ENCODE assay signal across 8 mouse cellular contexts in the genomic region with DNA sequence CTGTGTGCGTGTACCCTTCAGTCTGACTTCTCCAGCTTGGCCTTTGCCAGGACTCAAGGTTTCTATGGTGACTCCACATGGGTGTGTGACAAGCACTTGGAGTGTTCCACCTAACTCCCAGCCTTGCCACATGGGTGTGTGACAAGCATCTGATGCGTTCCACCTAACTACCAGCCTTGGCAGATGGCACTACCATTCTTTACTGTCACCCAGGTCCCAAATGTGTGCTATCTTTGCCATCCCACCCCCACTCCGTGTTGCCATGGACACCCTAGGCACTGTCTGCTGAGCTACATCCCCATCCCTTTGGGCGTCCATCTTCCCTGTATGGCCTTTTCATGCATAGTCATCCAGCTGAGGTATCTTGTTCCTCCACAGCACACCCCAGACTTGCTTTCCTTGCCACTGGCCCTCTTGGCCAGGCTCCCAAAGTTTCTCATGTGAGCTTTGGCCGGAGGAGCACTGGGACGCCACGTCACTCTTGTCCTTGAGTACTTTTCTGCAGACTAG. TPM values are rescaled to one million over a fixed set of nuclear protein-coding genes. Genes with fewer than 3 reads are reported as not detected.
A peak's percentile ranks its signal among the peaks of the same experiment; 100 is the strongest.
DNase-seq lines count a peak whose midpoint lies in the region; ATAC-seq and TF ChIP-seq lines count a peak whose summit lies in the region.

No protein-coding gene starts in this region.

- ATAC-seq in embryonic facial prominence, embryonic 13.5 days (ENCODE audit: insufficient number of reproducible peaks, insufficient read depth, low FRiP score, low TSS enrichment, low read depth): peak; percentile 49; the same call in 1 of the 2 replicates
- peak; percentile 21; the same call in 1 of the 2 replicates for ATAC-seq in lung, embryonic 16.5 days (ENCODE audit: low read depth)
- 0 out of 2 replicates have a peak, but pooled peaks have one; percentile 13 for ATAC-seq in intestine, embryonic 16.5 days

- DNase-seq in embryonic facial prominence, embryonic 10.5 days (ENCODE audit: low spot score): no peak
- no peak for DNase-seq in lung, adult 2 months
- DNase-seq in right cerebral cortex, adult 2 months (ENCODE audit: low spot score in 2 of 2): peak; percentile 47 to 60
- no peak for DNase-seq in embryo, embryonic 10 days (ENCODE audit: low spot score)
- DNase-seq in natural killer cell, adult 2 months (ENCODE audit: low spot score in 2 of 2): no peak

- 89% methylated on average over 7 of the region's 7 CpGs for WGBS in embryonic facial prominence, embryonic 13.5 days
- WGBS in embryonic facial prominence, embryonic 10.5 days: 88% methylated on average over 7 of the region's 7 CpGs
- WGBS in lung, embryonic 16.5 days: 66% methylated on average over 7 of the region's 7 CpGs
- 63% methylated on average over 7 of the region's 7 CpGs for WGBS in lung, adult 2 months
- WGBS in intestine, embryonic 16.5 days: 75% methylated on average over 7 of the region's 7 CpGs

- no peak overlapping the region for H3K4me3 ChIP-seq in embryonic facial prominence, embryonic 13.5 days
- H3K4me3 ChIP-seq in embryonic facial prominence, embryonic 10.5 days: no peak overlapping the region
- H3K4me3 ChIP-seq in lung, embryonic 16.5 days (ENCODE audit: low read length): no peak overlapping the region
- no peak overlapping the region for H3K4me3 ChIP-seq in lung, adult 2 months (replicated peaks; ENCODE audit: extremely low read depth, low read depth, low read length)
- no peak overlapping the region for H3K4me3 ChIP-seq in intestine, embryonic 16.5 days (ENCODE audit: low read length)

- peaks cover 35% of the 10 kb centered on the region for H3K4me1 ChIP-seq in embryonic facial prominence, embryonic 13.5 days
- peaks cover 49% of the 10 kb centered on the region for H3K4me1 ChIP-seq in embryonic facial prominence, embryonic 10.5 days
- H3K4me1 ChIP-seq in lung, embryonic 16.5 days (replicated peaks; ENCODE audit: control insufficient read depth, insufficient read depth, low read length): peaks cover 20% of the 10 kb centered on the region
- peaks cover 11% of the 10 kb centered on the region for H3K4me1 ChIP-seq in lung, adult 2 months (ENCODE audit: control insufficient read depth, insufficient read depth, low read length)
- H3K4me1 ChIP-seq in intestine, embryonic 16.5 days (ENCODE audit: control insufficient read depth, insufficient read depth, low read length): peaks cover 45% of the 10 kb centered on the region

- H3K27ac ChIP-seq in embryonic facial prominence, embryonic 13.5 days: no peak overlapping the region
- no peak overlapping the region for H3K27ac ChIP-seq in embryonic facial prominence, embryonic 10.5 days (replicated peaks)
- H3K27ac ChIP-seq in lung, embryonic 16.5 days (ENCODE audit: low read length): no peak overlapping the region
- H3K27ac ChIP-seq in intestine, embryonic 16.5 days (ENCODE audit: low read length): no peak overlapping the region

- no peak overlapping the region for H3K9ac ChIP-seq in embryonic facial prominence, embryonic 13.5 days
- no peak overlapping the region for H3K9ac ChIP-seq in lung, embryonic 16.5 days (ENCODE audit: low read length)
- no peak overlapping the region for H3K9ac ChIP-seq in intestine, embryonic 16.5 days (ENCODE audit: low read depth, low read length)

- H3K4me2 ChIP-seq in embryonic facial prominence, embryonic 13.5 days: no peak overlapping the region
- H3K4me2 ChIP-seq in lung, embryonic 16.5 days (ENCODE audit: low read depth, low read length): no peak overlapping the region
- H3K4me2 ChIP-seq in intestine, embryonic 16.5 days (ENCODE audit: low read depth, low read length): no peak overlapping the region

- no peak for TF ChIP-seq POLR2A in lung, adult 2 months (IDR thresholded peaks at IDR 0.05; ENCODE audit: borderline replicate concordance, extremely low read depth, low read depth, low read length)

- no peaks in the 10 kb centered on the region for H3K27me3 ChIP-seq in embryonic facial prominence, embryonic 13.5 days
- no peaks in the 10 kb centered on the region for H3K27me3 ChIP-seq in embryonic facial prominence, embryonic 10.5 days (replicated peaks; ENCODE audit: low read depth, poor library complexity, severe bottlenecking)
- H3K27me3 ChIP-seq in lung, embryonic 16.5 days (ENCODE audit: control insufficient read depth, insufficient read depth, low read depth, low read length): no peaks in the 10 kb centered on the region
- no peaks in the 10 kb centered on the region for H3K27me3 ChIP-seq in intestine, embryonic 16.5 days (replicated peaks; ENCODE audit: control insufficient read depth, insufficient read depth, low read length)

- TF ChIP-seq CTCF in lung, adult 2 months (IDR thresholded peaks at IDR 0.05; ENCODE audit: insufficient read depth, low read length): no peak

- peaks cover 11% of the 10 kb centered on the region for H3K36me3 ChIP-seq in embryonic facial prominence, embryonic 13.5 days
- peaks cover 34% of the 10 kb centered on the region for H3K36me3 ChIP-seq in embryonic facial prominence, embryonic 10.5 days (replicated peaks)
- no peaks in the 10 kb centered on the region for H3K36me3 ChIP-seq in lung, embryonic 16.5 days (ENCODE audit: control insufficient read depth, insufficient read depth, low read length)
- no peaks in the 10 kb centered on the region for H3K36me3 ChIP-seq in intestine, embryonic 16.5 days (ENCODE audit: control insufficient read depth, insufficient read depth, low read length)

- no peaks in the 10 kb centered on the region for H3K9me3 ChIP-seq in embryonic facial prominence, embryonic 13.5 days
- H3K9me3 ChIP-seq in embryonic facial prominence, embryonic 10.5 days: peaks cover 4% of the 10 kb centered on the region; the same call in 1 of the 2 replicates
- no peaks in the 10 kb centered on the region for H3K9me3 ChIP-seq in lung, embryonic 16.5 days (ENCODE audit: control insufficient read depth, low read length)
- no peaks in the 10 kb centered on the region for H3K9me3 ChIP-seq in intestine, embryonic 16.5 days (ENCODE audit: control insufficient read depth, low read length)

RNA-seq across cellular contexts. Expression of gene Spred2, which starts 23.5 kb away (rescaled TPM):
- polyA plus RNA-seq in embryonic facial prominence, embryonic 13.5 days (2015; fragmentation: Nextera tagmentation; extraction: Ambion mirVana): 10.2 and 10.5 TPM in 2 replicates
- 8.3 and 8.6 TPM in 2 replicates for polyA plus RNA-seq in embryonic facial prominence, embryonic 10.5 days (2016; fragmentation: Nextera tagmentation; extraction: Ambion mirVana)
- polyA plus RNA-seq in lung, embryonic 16.5 days (2015; fragmentation: Nextera tagmentation; extraction: Ambion mirVana): 4.5 and 5.7 TPM in 2 replicates
- polyA plus RNA-seq in lung, adult 2 months (2012; rRNA removed): 24.0 and 24.4 TPM in 2 replicates
- polyA plus RNA-seq in intestine, embryonic 16.5 days (2015; fragmentation: Nextera tagmentation; extraction: Ambion mirVana): 4.4 and 4.9 TPM in 2 replicates

Comparison
In these comparisons a context has a peak if more than half of its experiments do, and no peak if none do; other contexts are left out.
1. DNase-seq: peak in right cerebral cortex, adult 2 months (2 of 2); none in embryonic facial prominence, embryonic 10.5 days (single experiment), lung, adult 2 months (single experiment), embryo, embryonic 10 days (single experiment) and natural killer cell, adult 2 months (0 of 2).
2. Peak in every context shown above with its lines, with median percentiles within 50 percentile points of each other: ATAC-seq.